Mouse (Mus musculus) kidney, postnatal 10 days (tissue): Measurements from ENCODE around the gene Exoc6b.
A peak's percentile ranks its signal among the peaks of the same experiment; 100 is the strongest.
"Not testable (repeated sequence)": the region's sequence is repeated elsewhere in the genome, so short reads cannot be mapped to it uniquely, and the experiment has no call there.

Source experiments
- DNase-seq: peaks from one replicate; pipeline ENCODE4 v3.0.0; 2021; ENCODE audit warnings: mixed read lengths

Exoc6b gene

DNA sequence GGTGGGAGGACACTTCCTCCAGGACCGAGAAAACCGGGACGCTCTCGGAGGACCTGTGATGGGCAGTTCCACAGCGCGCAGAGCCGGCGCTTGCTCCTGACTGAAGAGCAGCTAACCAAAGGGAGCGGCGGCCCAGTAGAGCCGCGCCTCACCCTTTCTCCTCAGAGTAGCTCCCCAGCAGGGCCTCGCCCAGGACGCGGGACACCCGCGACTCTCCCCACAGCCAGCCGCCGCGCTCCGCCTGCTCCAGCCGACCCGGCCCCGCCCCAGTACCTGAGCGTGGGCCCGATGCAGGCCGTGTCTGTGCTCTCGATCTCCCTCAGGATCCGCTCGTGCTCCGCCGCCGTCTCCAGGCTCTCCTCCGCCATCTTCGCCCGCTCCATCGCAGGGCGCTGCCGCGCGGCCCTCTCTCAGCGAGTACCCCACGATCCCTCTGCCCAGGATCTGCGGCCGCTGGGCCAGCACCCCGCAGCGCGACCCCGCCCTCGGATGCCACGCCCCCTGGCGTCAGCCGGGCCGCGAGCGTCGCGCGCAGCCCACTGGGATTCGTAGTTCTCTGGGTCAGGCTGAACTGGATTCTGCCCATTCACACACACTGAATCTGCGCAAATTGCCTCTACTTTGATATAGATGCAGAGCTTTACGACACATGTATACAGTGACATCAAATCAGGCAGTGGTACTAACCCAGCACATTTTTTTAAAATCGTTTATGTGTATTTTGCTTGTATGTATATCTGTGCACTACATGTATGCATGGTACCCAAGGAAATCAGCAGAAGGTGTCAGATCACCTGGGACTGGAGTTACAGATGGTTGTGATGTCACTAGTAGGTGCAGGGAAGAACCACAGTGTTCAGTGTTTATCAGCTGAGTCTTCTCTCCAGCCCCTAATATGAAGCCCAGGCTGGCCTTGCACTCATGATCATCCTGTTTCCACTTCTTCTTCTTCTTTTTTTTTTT lies at the start of gene Exoc6b:
Gene Exoc6b (minus strand): TSS at position 491 of the 963 bp plus-strand sequence.
- peak; percentile 92 for DNase-seq

- peak; percentile 54 for DNase-seq
These were observed 48.5 kb upstream of the Exoc6b start for GRCm38 (mm10) chr6:85117545-85118511.

DNA sequence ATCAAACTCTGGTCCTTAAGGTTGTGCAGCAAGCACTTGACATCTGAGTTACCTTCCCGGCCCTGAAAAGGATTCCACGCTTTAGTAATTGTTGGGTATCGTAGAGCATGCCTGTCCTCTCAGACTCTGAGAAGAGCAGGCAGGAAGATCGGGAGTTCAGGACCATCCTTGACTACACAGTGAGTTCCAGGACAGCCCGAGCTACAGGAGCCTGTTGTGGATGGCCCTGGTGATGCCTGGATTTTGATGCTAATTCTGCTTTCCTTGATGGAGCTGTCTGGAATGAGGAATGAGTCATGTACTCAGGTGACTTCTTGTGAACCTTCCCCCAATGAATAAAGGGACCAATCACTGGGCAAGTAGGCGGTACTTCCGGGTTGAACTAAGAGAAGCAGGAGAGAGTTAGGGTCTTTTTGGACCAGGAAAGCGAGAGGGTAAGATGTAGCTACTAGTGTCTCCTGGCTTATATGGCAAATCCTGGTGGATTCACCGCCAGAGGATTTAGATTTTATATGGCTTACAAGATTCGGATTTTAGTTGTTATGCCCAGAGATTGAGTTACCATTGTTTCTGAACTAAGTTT lies 35.8 kb upstream of the Exoc6b start:
- DNase-seq = no peak

DNA sequence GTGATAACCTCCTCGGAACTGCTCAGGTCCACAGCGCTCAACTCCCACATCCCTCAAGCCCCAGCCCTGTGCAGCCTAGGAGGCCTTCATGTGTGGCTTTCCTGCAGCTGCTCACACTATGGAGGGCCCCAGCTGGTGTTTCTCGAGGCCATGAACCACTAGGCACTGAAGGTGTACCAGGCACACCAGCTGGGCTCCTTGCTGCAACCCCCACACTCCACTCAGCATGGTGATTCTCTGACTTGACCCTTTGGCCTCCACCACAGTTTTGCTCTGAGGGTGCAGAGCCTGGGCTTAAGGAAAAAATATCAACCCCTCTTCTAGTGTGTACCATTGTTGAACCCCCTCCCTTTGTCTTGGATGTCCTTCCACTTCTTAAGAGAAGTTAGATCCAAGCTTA lies 34.0 kb upstream of the Exoc6b start:
- no peak for DNase-seq

DNA sequence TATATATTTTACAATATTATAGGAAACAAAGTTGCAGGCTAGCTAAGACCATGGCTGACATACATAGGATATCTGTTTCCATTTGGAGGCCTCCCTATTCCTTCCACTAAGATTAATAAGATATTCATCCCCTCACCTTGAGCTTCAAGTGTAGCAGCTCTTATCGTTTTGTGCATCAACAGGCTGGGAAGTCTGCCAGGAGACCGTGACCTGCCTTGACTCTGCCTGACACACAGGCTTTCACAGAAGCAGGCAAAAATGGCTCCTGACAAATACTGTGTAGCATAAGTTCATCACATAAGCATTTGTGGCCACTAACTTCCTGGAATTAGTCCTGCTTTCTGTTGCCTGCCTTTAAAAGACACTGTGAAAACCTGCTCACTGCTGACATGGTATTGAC lies 27.1 kb upstream of the Exoc6b start:
- peak; percentile 40 for DNase-seq

GRCm38 (mm10) chr6:85087425-85087824 lies 18.1 kb upstream of the Exoc6b start:
- no peak for DNase-seq

GRCm38 (mm10) chr6:85086645-85087044 lies 17.3 kb upstream of the Exoc6b start:
- DNase-seq = no peak

DNA sequence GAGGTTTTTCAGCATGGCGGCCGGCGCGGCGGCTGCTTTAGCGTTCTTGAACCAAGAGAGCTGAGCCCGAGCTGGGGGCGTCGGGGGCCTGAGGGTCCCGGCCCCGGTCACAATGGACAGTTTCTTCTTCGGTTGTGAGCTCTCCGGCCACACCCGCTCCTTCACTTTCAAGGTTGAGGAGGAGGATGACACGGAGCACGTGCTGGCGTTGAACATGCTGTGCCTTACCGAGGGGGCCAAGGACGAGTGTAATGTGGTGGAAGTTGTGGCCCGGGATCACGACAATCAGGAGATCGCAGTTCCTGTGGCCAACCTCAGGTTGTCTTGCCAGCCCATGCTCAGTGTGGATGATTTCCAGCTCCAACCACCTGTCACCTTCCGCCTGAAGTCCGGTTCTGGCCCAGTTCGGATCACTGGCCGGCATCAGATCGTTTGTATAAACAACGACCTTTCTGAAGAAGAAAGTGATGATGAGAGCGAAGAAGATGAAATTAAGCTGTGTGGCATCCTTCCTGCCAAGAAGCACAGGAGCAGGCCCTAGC lies 6.9 kb upstream of the Exoc6b start:
- DNase-seq = not testable (repeated sequence)

- no peak for DNase-seq
These were observed 5.7 kb upstream of the Exoc6b start for GRCm38 (mm10) chr6:85074996-85075395.

DNA sequence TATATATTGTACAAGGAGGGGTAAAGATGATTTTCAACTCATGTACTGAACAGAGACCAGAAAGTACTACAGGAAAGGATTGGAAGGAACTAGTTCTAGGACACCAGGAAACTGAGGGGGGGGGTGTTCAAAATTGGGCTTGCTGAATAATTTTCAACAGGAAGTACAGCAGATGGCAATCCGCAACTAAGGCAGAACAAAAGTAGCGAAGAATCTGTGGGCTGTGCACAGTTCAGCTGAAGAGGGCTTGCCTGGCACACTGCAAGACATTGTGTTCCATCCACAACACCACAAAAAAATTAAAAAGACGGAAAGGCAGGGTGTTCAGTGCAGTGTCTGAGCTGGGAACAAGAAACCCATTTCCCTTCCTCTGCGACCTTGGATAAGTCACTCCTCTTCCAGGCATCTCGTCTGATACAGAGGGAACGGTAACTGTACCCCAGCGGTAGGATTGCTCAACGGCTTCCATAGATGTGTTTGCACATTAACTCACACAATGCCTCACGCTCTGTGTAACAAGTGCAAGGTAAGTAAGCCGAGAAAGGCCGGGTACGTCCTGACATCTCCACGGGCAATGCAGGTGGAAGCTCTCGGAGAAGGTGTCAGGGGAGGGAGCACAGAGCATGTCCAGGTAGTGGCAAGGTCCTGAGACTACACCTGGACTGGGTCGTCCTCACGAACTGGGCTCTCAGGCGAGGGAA lies 841 bp downstream of the Exoc6b start:
- DNase-seq = peak; percentile 40

DNA sequence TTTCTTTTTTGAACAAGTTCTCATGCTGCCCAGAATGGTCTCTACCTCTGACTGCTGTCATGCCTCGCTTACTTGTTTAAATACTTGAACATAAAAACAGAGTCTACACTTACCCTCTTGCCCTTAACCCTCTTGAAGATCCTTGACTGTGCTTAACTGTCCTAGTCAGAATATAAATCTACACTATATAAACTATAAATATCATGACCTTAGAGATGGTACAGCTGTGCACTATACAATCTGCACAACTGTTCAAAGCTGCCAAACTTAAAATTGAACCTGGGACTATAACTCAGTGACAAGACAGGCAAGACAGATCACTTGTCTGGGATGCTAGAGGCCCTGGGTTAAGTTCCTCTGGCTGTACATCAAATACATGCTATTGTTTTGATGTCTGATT lies 11.7 kb downstream of the Exoc6b start:
- DNase-seq = no peak

DNA sequence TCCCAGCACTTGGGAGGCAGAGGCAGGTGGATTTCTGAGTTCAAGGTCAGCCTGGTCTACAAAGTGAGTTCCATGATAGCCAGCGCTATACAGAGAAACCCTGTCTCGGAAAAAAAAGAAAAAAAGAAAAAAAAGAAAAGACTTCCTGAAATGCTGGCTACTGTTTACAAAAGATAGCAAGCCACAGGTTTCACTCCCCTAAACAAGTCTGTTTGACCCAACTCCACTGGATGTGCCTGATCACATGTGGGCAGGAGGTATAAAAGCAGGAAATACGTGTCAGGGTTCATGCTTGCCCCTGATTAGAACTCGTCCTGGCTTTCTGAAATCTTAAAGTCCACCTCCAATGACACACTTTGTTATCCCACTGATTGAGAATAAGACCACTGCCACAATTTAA lies 18.2 kb downstream of the Exoc6b start:
- no peak for DNase-seq

GRCm38 (mm10) chr6:85046531-85046930 lies 22.8 kb downstream of the Exoc6b start:
- no peak for DNase-seq

- no peak for DNase-seq
These were observed 24.6 kb downstream of the Exoc6b start for GRCm38 (mm10) chr6:85044621-85045152.

DNA sequence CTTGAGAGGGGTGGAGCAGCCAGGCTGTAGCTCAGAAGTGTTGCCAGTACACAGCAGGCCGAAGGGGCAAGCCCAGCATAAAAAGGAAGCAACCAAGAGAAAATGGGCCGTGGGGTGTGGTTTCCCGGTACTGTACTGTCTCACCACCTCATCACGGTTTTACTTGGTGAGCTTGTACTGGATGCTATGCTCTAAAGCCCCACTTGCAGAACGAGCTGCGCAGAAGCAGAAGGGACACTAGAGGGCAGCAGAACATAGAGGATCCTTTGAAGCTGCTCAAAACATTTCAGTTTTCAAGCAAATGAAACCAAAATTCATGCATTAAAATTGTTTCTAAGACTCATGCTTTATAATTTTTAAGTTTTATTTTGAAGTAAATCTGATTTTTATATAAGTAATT lies 31.6 kb downstream of the Exoc6b start:
- peak; percentile 76 for DNase-seq

DNA sequence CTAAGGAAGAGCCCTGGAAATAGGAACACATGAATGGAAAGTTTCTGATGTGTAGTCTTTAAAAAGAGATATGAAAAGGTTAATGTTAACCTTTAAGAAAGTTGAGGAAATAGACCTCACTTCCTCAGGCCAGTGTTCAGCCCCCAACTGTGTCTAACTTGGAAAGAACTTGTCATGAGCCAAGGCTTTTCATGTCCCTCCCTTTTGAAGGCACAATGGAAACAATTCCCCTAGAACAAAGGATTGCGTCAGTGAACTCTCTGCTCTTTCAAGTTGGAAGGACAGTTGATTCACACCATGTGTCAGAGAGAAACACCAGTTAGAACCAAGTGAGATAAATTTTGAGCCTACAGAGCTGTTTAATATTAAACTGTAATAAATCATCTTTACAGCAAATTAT lies 39.6 kb downstream of the Exoc6b start:
- no peak for DNase-seq

DNA sequence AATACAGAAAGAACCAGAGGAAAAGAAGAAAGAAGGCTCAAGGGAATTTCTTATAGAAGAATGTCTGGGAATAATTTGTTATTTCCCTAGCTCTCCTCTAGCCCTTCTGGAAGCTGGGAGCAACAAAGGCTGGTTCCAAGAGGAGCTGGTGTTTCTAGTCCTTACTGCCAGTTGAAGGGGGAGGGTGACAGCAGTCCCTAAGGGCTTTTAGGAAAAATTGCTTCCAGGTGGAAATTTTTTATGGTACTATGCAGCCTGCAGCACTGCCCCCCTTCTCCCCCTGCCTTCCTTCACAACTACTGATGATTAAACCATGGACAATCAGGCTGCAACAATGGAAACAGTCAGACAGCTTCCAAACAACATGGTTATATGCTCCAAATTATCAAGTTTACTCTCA lies 44.9 kb downstream of the Exoc6b start:
- DNase-seq = no peak

GRCm38 (mm10) chr6:85017011-85017410 lies 52.3 kb downstream of the Exoc6b start:
- no peak for DNase-seq

- DNase-seq = no peak
These were observed 55.4 kb downstream of the Exoc6b start for GRCm38 (mm10) chr6:85013906-85014305.

GRCm38 (mm10) chr6:85010397-85010796 lies 58.9 kb downstream of the Exoc6b start:
- peak; percentile 18 for DNase-seq

DNA sequence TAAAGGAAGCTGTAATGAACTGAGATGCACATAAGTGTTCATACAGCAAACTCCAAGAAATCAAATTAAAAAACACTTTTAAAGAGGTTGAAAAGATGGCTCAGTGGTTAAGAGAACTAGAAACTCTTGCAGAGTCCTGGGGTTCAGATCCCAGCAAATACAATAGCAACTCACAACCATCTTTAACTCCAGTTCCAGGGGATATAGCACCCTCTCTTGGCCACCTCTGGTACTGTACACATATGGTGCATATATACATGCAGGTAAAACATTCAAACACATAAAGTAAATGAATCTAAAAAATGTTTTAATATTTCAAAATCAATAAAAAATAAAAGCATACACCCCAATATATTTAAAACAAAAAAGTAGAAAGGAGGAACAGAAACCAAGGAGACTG lies 73.9 kb downstream of the Exoc6b start:
- no peak for DNase-seq

- DNase-seq = peak; percentile 10
These were observed 92.7 kb downstream of the Exoc6b start for GRCm38 (mm10) chr6:84976563-84976971.
